Mouse (Mus musculus): ENCODE results near the gene Tnfaip2.

Tnfaip2 gene

GRCm38 (mm10) chr12:111485046-111485651, 42.9 kb downstream of the Tnfaip2 start:
- no peak for DNase-seq

GRCm38 (mm10) chr12:111485652-111486306, 43.5 kb downstream of the Tnfaip2 start, which contains the start of gene Gm266:
Gm266 (minus strand) TSS chr12:111485823.
- DNase-seq = no peak

GRCm38 (mm10) chr12:111486455-111486854, 44.2 kb downstream of the Tnfaip2 start:
- DNase-seq = no peak

GRCm38 (mm10) chr12:111489261-111489865, 47.1 kb downstream of the Tnfaip2 start:
- DNase-seq = no peak

- no peak for DNase-seq
Measured at GRCm38 (mm10) chr12:111494931-111495330, 52.7 kb downstream of the Tnfaip2 start.

- DNase-seq = no peak
Measured at GRCm38 (mm10) chr12:111497076-111497475, 54.8 kb downstream of the Tnfaip2 start.

- DNase-seq = no peak
Measured at GRCm38 (mm10) chr12:111499617-111500016, 57.3 kb downstream of the Tnfaip2 start.

- no peak for DNase-seq
Measured at GRCm38 (mm10) chr12:111500725-111501124, 58.5 kb downstream of the Tnfaip2 start.

- DNase-seq = no peak
Measured at GRCm38 (mm10) chr12:111503063-111503567, 60.8 kb downstream of the Tnfaip2 start.

- no peak for DNase-seq
Measured at GRCm38 (mm10) chr12:111503571-111503970, 61.3 kb downstream of the Tnfaip2 start.

Data from thymus, adult 18-20 months (tissue).